Mouse (Mus musculus) heart, adult 2 months (tissue): ENCODE results near the gene Trim47.

Source experiments
- CTCF ChIP-seq: fragments of 200-600 bp; IDR thresholded peaks from 2 replicates; pipeline ENCODE4 v1.8.1; 2022; ENCODE audit warnings: antibody characterized with exemption, mild to moderate bottlenecking, moderate library complexity
- POLR2A ChIP-seq: fragments of 200-500 bp; IDR thresholded peaks from 2 replicates; pipeline ENCODE4 v1.6.1; 2011; ENCODE audit warnings: mild to moderate bottlenecking, low read depth, low read length, control low read depth; ENCODE audit not compliant: insufficient read depth

- TF ChIP-seq CTCF, result no peak
- no peak for TF ChIP-seq POLR2A
These were observed 9.8 kb downstream of the Trim47 start for GRCm38 (mm10) chr11:116117241-116117640.
